Mouse (Mus musculus) limb, embryonic 10.5 days (tissue): ENCODE data around the gene Gm609. TPM values are rescaled to one million over a fixed set of nuclear protein-coding genes. Genes with fewer than 3 reads are reported as not detected.
"Not testable (repeated sequence)": the region's sequence is repeated elsewhere in the genome, so short reads cannot be mapped to it uniquely, and the experiment has no call there.

Experiments
- DNase-seq: peaks from one replicate; pipeline ENCODE4 v3.0.0-alpha.2; 2017; ENCODE audit warnings: low spot score
- H3K27ac ChIP-seq: fragments of 300-500 bp; sonication (generic); 2 replicates; pipeline ENCODE4 v1.5.1; 2016; ENCODE audit warnings: mild to moderate bottlenecking
- H3K27me3 ChIP-seq: fragments of 300-500 bp; sonication (generic); 2 replicates; pipeline ENCODE4 v1.6.1; 2016; ENCODE audit warnings: low read depth, mild to moderate bottlenecking; ENCODE audit not compliant: poor library complexity, severe bottlenecking
- H3K36me3 ChIP-seq: fragments of 300-500 bp; sonication (generic); 2 replicates; pipeline ENCODE4 v1.6.1; 2016; ENCODE audit warnings: mild to moderate bottlenecking, moderate library complexity
- H3K4me1 ChIP-seq: fragments of 300-500 bp; sonication (generic); 2 replicates; pipeline ENCODE4 v1.6.1; 2016
- H3K4me3 ChIP-seq: fragments of 300-500 bp; sonication (generic); 2 replicates; pipeline ENCODE4 v1.5.1; 2016; ENCODE audit warnings: mild to moderate bottlenecking, moderate library complexity
- H3K9me3 ChIP-seq: fragments of 300-500 bp; sonication (generic); replicated peaks from 2 replicates; pipeline ENCODE4 v1.6.1; 2016; ENCODE audit warnings: mild to moderate bottlenecking
- WGBS: fragments of 180-500 bp; shearing (Covaris S2); methylation state at CpG from one replicate; pipeline ENCODE4 v1.1.7; 2016; 5-methylcytosine and 5-hydroxymethylcytosine counted together
- polyA plus RNA-seq: library from polyadenylated mRNA; unstranded; fragments of >200 nt; fragmentation: Nextera tagmentation; extraction: Ambion mirVana; gene quantifications from 2 replicates; pipeline ENCODE4 v1.2.1, GENCODE M21; 2016

Gene Gm609
- not detected in 2 replicates for polyA plus RNA-seq

DNA sequence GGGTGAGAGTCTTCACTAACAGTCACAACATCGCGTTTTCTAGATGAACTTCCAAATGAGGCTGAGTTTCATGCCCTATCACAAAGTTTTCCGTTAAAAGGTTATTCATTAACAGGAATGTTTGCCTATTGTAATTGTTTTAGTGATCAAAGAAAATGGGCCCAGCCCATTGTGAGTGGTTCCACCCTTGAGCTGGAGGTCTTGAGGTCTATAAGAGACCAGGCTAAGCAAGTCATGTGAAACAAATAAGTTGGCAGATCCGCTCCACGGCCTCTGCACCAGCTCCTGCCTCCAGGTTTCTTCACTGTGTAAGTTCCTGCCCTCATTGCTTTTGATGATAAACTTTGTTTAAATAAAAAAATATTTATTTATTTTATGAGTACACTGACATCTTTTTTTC, at the start of gene Gm609:
Gene Gm609 (minus strand): TSS at position 43 of the 400 bp plus-strand sequence.
- no peak for DNase-seq
- Histone ChIP-seq H3K9me3 (no peaks in the 10 kb centered on the region), H3K27ac (no peak within 1 kb of the TSS), H3K27me3 (no peaks in the 10 kb centered on the region), H3K4me1 (no peaks in the 10 kb centered on the region), H3K36me3 (no peaks in the 10 kb centered on the region), H3K4me3 (no peak within 1 kb of the TSS)
- WGBS = 90% methylated on average over 5 of the region's 5 CpGs

DNA sequence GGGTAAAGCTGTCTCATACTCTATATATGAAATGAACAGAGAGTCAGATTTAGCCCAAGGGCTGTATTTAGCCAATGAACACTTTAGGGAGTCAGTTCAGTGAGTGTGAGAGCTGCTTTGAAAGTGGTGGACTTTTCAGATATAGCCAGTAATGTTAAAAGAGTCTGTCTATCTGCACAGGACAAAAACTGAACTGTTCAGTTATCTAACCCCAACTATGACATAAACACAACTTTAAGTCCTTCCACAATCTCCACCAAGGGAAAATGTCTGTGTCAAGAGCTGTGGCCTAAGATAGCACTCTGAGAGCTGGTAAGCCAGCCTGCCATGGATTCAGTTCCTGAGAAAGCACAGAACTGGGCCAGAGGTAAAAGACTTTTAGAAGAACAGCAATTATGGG, 49.3 kb upstream of the Gm609 start:
- Histone ChIP-seq H3K27ac (no peak overlapping the region), H3K4me3 (no peak overlapping the region)
- no peak for DNase-seq

GRCm38 (mm10) chr16:45538342-45538741, 45.6 kb upstream of the Gm609 start:
- not testable (repeated sequence) for H3K9me3 ChIP-seq, H3K27me3 ChIP-seq, H3K4me1 ChIP-seq, H3K36me3 ChIP-seq, DNase-seq, H3K27ac ChIP-seq, H3K4me3 ChIP-seq
- WGBS = 83% methylated on average over 1 of the region's 1 CpGs

More for the DNA sequence above, 49.3 kb upstream of the Gm609 start:
- no peaks in the 10 kb centered on the region for H3K4me1 ChIP-seq
- H3K36me3 ChIP-seq = no peaks in the 10 kb centered on the region
- no peaks in the 10 kb centered on the region for H3K27me3 ChIP-seq
- no peaks in the 10 kb centered on the region for H3K9me3 ChIP-seq

DNA sequence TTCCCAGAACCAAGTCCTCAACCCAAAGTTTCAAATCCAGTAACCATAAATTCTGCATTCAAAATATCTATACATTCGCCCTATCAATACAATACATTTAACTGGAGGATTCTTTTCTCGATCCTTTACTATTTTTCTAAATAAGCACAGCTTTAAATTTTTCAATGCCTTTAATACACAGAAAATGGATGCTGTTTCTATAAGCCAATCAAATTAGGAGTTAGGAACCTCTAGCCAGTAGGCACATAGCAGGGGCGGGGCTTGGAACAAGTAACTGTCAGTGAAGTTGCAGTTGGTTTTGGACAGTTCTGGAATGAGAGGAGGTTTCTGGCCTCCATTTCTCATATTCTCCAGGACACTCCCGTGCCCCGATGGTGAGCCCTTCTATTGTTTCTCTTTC, 42.2 kb upstream of the Gm609 start, which contains the start of gene Slc9c1:
Gene Slc9c1 (plus strand): TSS at position 301 of the 400 bp plus-strand sequence.
- Histone ChIP-seq H3K4me1 (no peaks in the 10 kb centered on the region), H3K36me3 (no peaks in the 10 kb centered on the region), H3K27ac (no peak within 1 kb of the TSS), H3K27me3 (no peaks in the 10 kb centered on the region), H3K4me3 (no peak within 1 kb of the TSS), H3K9me3 (no peaks in the 10 kb centered on the region)
- no peak for DNase-seq
- WGBS = 95% methylated on average over 5 of the region's 5 CpGs

GRCm38 (mm10) chr16:45531950-45532349, 39.2 kb upstream of the Gm609 start, which contains the start of gene Gm17783:
Gene Gm17783, minus strand, starts transcription at chr16:45532050.
- no peaks in the 10 kb centered on the region for H3K9me3 ChIP-seq
- no peak within 1 kb of the TSS for H3K27ac ChIP-seq
- no peak within 1 kb of the TSS for H3K4me3 ChIP-seq
- no peaks in the 10 kb centered on the region for H3K36me3 ChIP-seq
- no peaks in the 10 kb centered on the region for H3K4me1 ChIP-seq
- WGBS = 89% methylated on average over 4 of the region's 4 CpGs
- H3K27me3 ChIP-seq = no peaks in the 10 kb centered on the region
- DNase-seq = no peak

DNA sequence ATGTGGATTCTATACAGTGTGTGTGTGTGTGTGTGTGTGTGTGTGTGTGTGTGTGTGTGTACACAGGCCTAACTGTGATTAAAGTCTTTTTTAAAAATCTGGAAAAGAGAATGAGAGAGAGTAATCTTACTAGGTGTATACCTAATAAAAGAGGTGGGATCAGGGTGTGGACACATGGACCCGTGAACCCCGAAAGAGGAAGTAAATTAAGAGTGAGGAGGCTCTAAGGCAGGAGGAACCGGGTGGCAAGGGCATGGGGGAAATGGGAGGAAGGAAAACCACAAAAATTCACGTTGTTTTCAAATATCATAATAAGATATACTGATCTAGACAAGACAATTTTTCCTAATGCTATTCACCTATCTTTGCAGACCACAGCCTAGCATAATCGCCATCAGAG, 32.8 kb upstream of the Gm609 start:
- H3K9me3 ChIP-seq = no peaks in the 10 kb centered on the region
- H3K4me1 ChIP-seq = no peaks in the 10 kb centered on the region
- DNase-seq = no peak
- no peaks in the 10 kb centered on the region for H3K27me3 ChIP-seq
- 88% methylated on average over 5 of the region's 5 CpGs for WGBS
- no peak overlapping the region for H3K4me3 ChIP-seq
- H3K27ac ChIP-seq = no peak overlapping the region
- no peaks in the 10 kb centered on the region for H3K36me3 ChIP-seq

- Histone ChIP-seq H3K9me3 (no peaks in the 10 kb centered on the region), H3K27ac (no peak overlapping the region), H3K4me1 (no peaks in the 10 kb centered on the region), H3K27me3 (no peaks in the 10 kb centered on the region), H3K36me3 (no peaks in the 10 kb centered on the region), H3K4me3 (no peak overlapping the region)
- 91% methylated on average over 1 of the region's 1 CpGs for WGBS
- DNase-seq = no peak
Observed at GRCm38 (mm10) chr16:45495326-45495725, 2.6 kb upstream of the Gm609 start.

GRCm38 (mm10) chr16:45476991-45477390, 15.8 kb downstream of the Gm609 start:
- no peak overlapping the region for H3K4me3 ChIP-seq
- H3K27ac ChIP-seq = no peak overlapping the region
- H3K36me3 ChIP-seq = no peaks in the 10 kb centered on the region
- H3K27me3 ChIP-seq = no peaks in the 10 kb centered on the region
- no peak for DNase-seq
- H3K9me3 ChIP-seq = no peaks in the 10 kb centered on the region
- H3K4me1 ChIP-seq = no peaks in the 10 kb centered on the region

- WGBS = 82% methylated on average over 3 of the region's 3 CpGs
- not testable (repeated sequence) for H3K9me3 ChIP-seq, H3K4me1 ChIP-seq, DNase-seq, H3K27ac ChIP-seq, H3K4me3 ChIP-seq, H3K27me3 ChIP-seq, H3K36me3 ChIP-seq
Observed at GRCm38 (mm10) chr16:45471836-45472235, 20.9 kb downstream of the Gm609 start.

DNA sequence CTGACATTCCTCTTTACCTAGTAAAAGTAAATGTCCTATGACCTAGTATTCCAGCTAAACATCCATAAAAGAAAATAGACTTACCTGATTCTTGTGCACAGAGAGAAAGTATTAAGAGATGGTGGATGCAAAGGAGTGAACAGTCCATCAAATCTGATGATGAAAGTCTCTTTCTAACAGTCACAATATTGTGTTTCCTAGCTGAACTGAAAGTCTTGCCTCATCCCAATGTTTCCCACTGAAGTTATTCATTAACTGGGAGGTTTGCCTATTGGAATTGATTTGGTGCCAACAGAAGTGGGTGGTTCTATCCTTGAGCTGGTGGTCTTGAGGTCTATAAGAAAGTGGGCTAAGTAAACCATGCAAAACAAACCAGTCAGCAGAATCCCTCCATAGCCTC, 38.0 kb downstream of the Gm609 start:
- DNase-seq = no peak
- Histone ChIP-seq H3K4me3 (no peak overlapping the region), H3K36me3 (no peaks in the 10 kb centered on the region), H3K27me3 (no peaks in the 10 kb centered on the region), H3K9me3 (no peaks in the 10 kb centered on the region), H3K27ac (no peak overlapping the region), H3K4me1 (no peaks in the 10 kb centered on the region)

GRCm38 (mm10) chr16:45437230-45437739, 55.5 kb downstream of the Gm609 start:
- 86% methylated on average over 1 of the region's 1 CpGs for WGBS
- no peak for DNase-seq
- no peaks in the 10 kb centered on the region for H3K36me3 ChIP-seq
- H3K27ac ChIP-seq = no peak overlapping the region
- H3K27me3 ChIP-seq = no peaks in the 10 kb centered on the region
- no peak overlapping the region for H3K4me3 ChIP-seq
- H3K4me1 ChIP-seq = no peaks in the 10 kb centered on the region
- H3K9me3 ChIP-seq = no peaks in the 10 kb centered on the region

GRCm38 (mm10) chr16:45435591-45435990, 57.2 kb downstream of the Gm609 start:
- H3K4me3 ChIP-seq = no peak overlapping the region
- no peak for DNase-seq
- no peaks in the 10 kb centered on the region for H3K4me1 ChIP-seq
- H3K27me3 ChIP-seq = no peaks in the 10 kb centered on the region
- H3K9me3 ChIP-seq = no peaks in the 10 kb centered on the region
- H3K36me3 ChIP-seq = no peaks in the 10 kb centered on the region
- no peak overlapping the region for H3K27ac ChIP-seq

DNA sequence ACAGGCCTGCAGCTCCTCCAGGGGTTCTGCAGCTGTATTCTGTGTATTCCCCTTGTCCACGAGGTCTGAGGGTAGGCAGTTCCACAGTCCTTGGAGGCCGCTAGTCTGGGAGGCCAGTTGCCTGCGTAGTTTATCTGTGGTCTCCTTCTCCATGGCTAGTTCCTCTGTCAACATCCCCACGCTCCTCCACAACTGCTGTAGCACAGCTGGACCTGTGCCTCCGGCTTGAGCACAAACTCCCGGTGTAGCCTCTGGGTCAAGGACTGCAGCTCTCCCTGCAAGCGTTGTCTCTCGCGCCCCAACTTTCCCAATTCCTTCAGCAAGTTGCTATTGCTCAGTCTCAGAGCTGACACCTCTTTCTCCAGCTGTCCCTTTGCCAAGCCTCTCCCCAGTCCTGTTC, 65.1 kb downstream of the Gm609 start:
- H3K27me3 ChIP-seq = no peaks in the 10 kb centered on the region
- H3K9me3 ChIP-seq = no peaks in the 10 kb centered on the region
- no peak overlapping the region for H3K27ac ChIP-seq
- no peaks in the 10 kb centered on the region for H3K4me1 ChIP-seq
- H3K36me3 ChIP-seq = no peaks in the 10 kb centered on the region
- H3K4me3 ChIP-seq = no peak overlapping the region
- no peak for DNase-seq
- WGBS = 88% methylated on average over 9 of the region's 9 CpGs

GRCm38 (mm10) chr16:45413497-45413896, 79.3 kb downstream of the Gm609 start:
- Histone ChIP-seq H3K4me1 (no peaks in the 10 kb centered on the region), H3K9me3 (no peaks in the 10 kb centered on the region), H3K4me3 (no peak overlapping the region), H3K27me3 (no peaks in the 10 kb centered on the region), H3K36me3 (no peaks in the 10 kb centered on the region), H3K27ac (no peak overlapping the region)
- no peak for DNase-seq
